Comparison of ENCODE assay signal across 8 mouse cellular contexts in genomic region chr1:178368548-178369271, GRCm38 (mm10). TPM values are rescaled to one million over a fixed set of nuclear protein-coding genes. Genes with fewer than 3 reads are reported as not detected.
DNase-seq lines count a peak whose midpoint lies in the region; ATAC-seq and TF ChIP-seq lines count a peak whose summit lies in the region.

No protein-coding gene starts in this region.

- peak; percentile 82 for TF ChIP-seq POLR2A in heart, adult 2 months (IDR thresholded peaks at IDR 0.05; ENCODE audit: insufficient read depth, low read depth, low read length)

- DNase-seq in 3T3-L1 (ENCODE audit: low read depth, low spot score): peak; percentile 90
- peak; percentile 76 to 79 for DNase-seq in adrenal gland, postnatal 4 days (ENCODE audit: low spot score in 2 of 2)
- DNase-seq in embryonic facial prominence, embryonic 14.5 days (ENCODE audit: low spot score): peak; percentile 94
- DNase-seq in heart, adult 2 months: peak; percentile 94 to 97
- DNase-seq in kidney, adult 8-10 months: peak; percentile 93
- DNase-seq in spleen, postnatal 10 days (ENCODE audit: low spot score in 2 of 2): peak; percentile 67 to 88

- H3K79me2 ChIP-seq in heart, adult 2 months (replicated peaks; ENCODE audit: control insufficient read depth, insufficient read depth, low read length): no peaks in the 10 kb centered on the region

- no peaks in the 10 kb centered on the region for H3K36me3 ChIP-seq in embryonic facial prominence, embryonic 14.5 days (ENCODE audit: control insufficient read depth, insufficient read depth, low read length)
- peaks cover 5% of the 10 kb centered on the region for H3K36me3 ChIP-seq in heart, adult 2 months (ENCODE audit: control insufficient read depth, insufficient read depth, low read length)
- no peaks in the 10 kb centered on the region for H3K36me3 ChIP-seq in limb, embryonic 13.5 days
- H3K36me3 ChIP-seq in midbrain, embryonic 16.5 days (ENCODE audit: control insufficient read depth, insufficient read depth, low read length): no peaks in the 10 kb centered on the region

- no peak; the same call in none of the 2 replicates for TF ChIP-seq EP300 in heart, adult 2 months (IDR thresholded peaks at IDR 0.05; ENCODE audit: insufficient read depth, low read depth, low read length)

- no peaks in the 10 kb centered on the region for H3K4me1 ChIP-seq in embryonic facial prominence, embryonic 14.5 days (ENCODE audit: control insufficient read depth, insufficient read depth, low read length)
- H3K4me1 ChIP-seq in heart, adult 2 months (ENCODE audit: control insufficient read depth, insufficient read depth, low read length): peaks cover 5% of the 10 kb centered on the region
- H3K4me1 ChIP-seq in limb, embryonic 13.5 days: peaks cover 5% of the 10 kb centered on the region
- peaks cover 12% of the 10 kb centered on the region for H3K4me1 ChIP-seq in midbrain, embryonic 16.5 days (ENCODE audit: control insufficient read depth, insufficient read depth, low read length)

- TF ChIP-seq CTCF in heart, adult 2 months (IDR thresholded peaks at IDR 0.05): no peak

- no peaks in the 10 kb centered on the region for H3K27me3 ChIP-seq in embryonic facial prominence, embryonic 14.5 days (replicated peaks; ENCODE audit: control insufficient read depth, insufficient read depth, low read length)
- H3K27me3 ChIP-seq in heart, adult 2 months (ENCODE audit: control insufficient read depth, insufficient read depth, low read length): no peaks in the 10 kb centered on the region
- no peaks in the 10 kb centered on the region for H3K27me3 ChIP-seq in limb, embryonic 13.5 days
- no peaks in the 10 kb centered on the region for H3K27me3 ChIP-seq in midbrain, embryonic 16.5 days (ENCODE audit: control insufficient read depth, insufficient read depth, low read depth, low read length)

- peak overlapping the region; percentile 45 for H3K4me3 ChIP-seq in embryonic facial prominence, embryonic 14.5 days (ENCODE audit: low read depth, low read length)
- H3K4me3 ChIP-seq in heart, adult 2 months: peak overlapping the region; percentile 62
- H3K4me3 ChIP-seq in limb, embryonic 13.5 days: peak overlapping the region; percentile 49
- peak overlapping the region; percentile 54 for H3K4me3 ChIP-seq in midbrain, embryonic 16.5 days (ENCODE audit: low read depth, low read length)

- ATAC-seq in embryonic facial prominence, embryonic 14.5 days (ENCODE audit: low read depth): peak; percentile 95
- peak; percentile 91 for ATAC-seq in limb, embryonic 13.5 days (ENCODE audit: low FRiP score, low read depth)
- ATAC-seq in midbrain, embryonic 16.5 days: peak; percentile 98

- 2% methylated on average over 36 of the region's 36 CpGs for WGBS in embryonic facial prominence, embryonic 14.5 days
- 1% methylated on average over 36 of the region's 36 CpGs for WGBS in heart, adult 2 months
- WGBS in limb, embryonic 13.5 days: 1% methylated on average over 36 of the region's 36 CpGs
- WGBS in midbrain, embryonic 16.5 days: 2% methylated on average over 36 of the region's 36 CpGs

- intact Hi-C loops in heart, adult 2 months (cut with DNase I): loop anchor here (1.0 to 2.0 kb wide), 3 partner anchors 32 to 50 kb away; partner anchors contain the start of gene Hnrnpu

- peak overlapping the region; percentile 24 for H3K27ac ChIP-seq in embryonic facial prominence, embryonic 14.5 days (replicated peaks; ENCODE audit: low read depth, low read length)
- H3K27ac ChIP-seq in heart, adult 2 months: peak overlapping the region; percentile 90
- peak overlapping the region; percentile 22; the same call in 1 of the 2 replicates for H3K27ac ChIP-seq in limb, embryonic 13.5 days
- H3K27ac ChIP-seq in midbrain, embryonic 16.5 days (ENCODE audit: low read length): peak overlapping the region; percentile 87

- no peaks in the 10 kb centered on the region for H3K9me3 ChIP-seq in embryonic facial prominence, embryonic 14.5 days (ENCODE audit: control insufficient read depth, low read length)
- no peaks in the 10 kb centered on the region for H3K9me3 ChIP-seq in limb, embryonic 13.5 days
- H3K9me3 ChIP-seq in midbrain, embryonic 16.5 days (replicated peaks; ENCODE audit: control insufficient read depth, low read length, poor library complexity, severe bottlenecking): no peaks in the 10 kb centered on the region

- H3K9ac ChIP-seq in embryonic facial prominence, embryonic 14.5 days (ENCODE audit: low read depth, low read length): peak overlapping the region; percentile 60
- peak overlapping the region; percentile 72 for H3K9ac ChIP-seq in heart, adult 2 months (ENCODE audit: low read depth, low read length)
- H3K9ac ChIP-seq in limb, embryonic 13.5 days: peak overlapping the region; percentile 62
- H3K9ac ChIP-seq in midbrain, embryonic 16.5 days (ENCODE audit: low read depth, low read length): peak overlapping the region; percentile 66

- peak overlapping the region; percentile 58 for H3K4me2 ChIP-seq in embryonic facial prominence, embryonic 14.5 days (ENCODE audit: low read depth, low read length)
- peak overlapping the region; percentile 80 for H3K4me2 ChIP-seq in limb, embryonic 13.5 days (replicated peaks)
- H3K4me2 ChIP-seq in midbrain, embryonic 16.5 days (ENCODE audit: low read length): peak overlapping the region; percentile 78

RNA-seq across cellular contexts. Expression of gene Hnrnpu, which starts 31.1 kb away (rescaled TPM):
- 100 to 1,000 TPM; 475 to 530 TPM for total RNA-seq in adrenal gland, postnatal 4 days (2021)
- 366 and 404 TPM in 2 replicates for polyA plus RNA-seq in embryonic facial prominence, embryonic 14.5 days (2014; fragmentation: Nextera tagmentation; extraction: Ambion mirVana)
- total RNA-seq in heart, adult 2 months (2021): 100 to 1,000 TPM; 167 to 176 TPM
- 27.3 and 52.4 TPM in 2 replicates for polyA plus RNA-seq in heart, adult 2 months (2012; rRNA removed)
- 344 TPM in 2 replicates for polyA plus RNA-seq in limb, embryonic 13.5 days (2015; fragmentation: Nextera tagmentation; extraction: Ambion mirVana)
- 178 and 206 TPM in 2 replicates for polyA plus RNA-seq in midbrain, embryonic 16.5 days (2015; fragmentation: Nextera tagmentation; extraction: Ambion mirVana)

RNA-seq across cellular contexts. Expression of gene Efcab2, which starts 37.2 kb away (rescaled TPM):
- 1 to 10 TPM; 3.7 to 4.1 TPM for total RNA-seq in adrenal gland, postnatal 4 days (2021)
- polyA plus RNA-seq in embryonic facial prominence, embryonic 14.5 days (2014; fragmentation: Nextera tagmentation; extraction: Ambion mirVana): 4.7 and 6.7 TPM in 2 replicates
- 100 to 1,000 TPM in 1 of 2 experiments, 10 to 100 TPM in 1; 94.1 to 112 TPM for total RNA-seq in heart, adult 2 months (2021)
- 11.4 and 32.0 TPM in 2 replicates for polyA plus RNA-seq in heart, adult 2 months (2012; rRNA removed)
- 4.8 and 4.9 TPM in 2 replicates for polyA plus RNA-seq in limb, embryonic 13.5 days (2015; fragmentation: Nextera tagmentation; extraction: Ambion mirVana)
- polyA plus RNA-seq in midbrain, embryonic 16.5 days (2015; fragmentation: Nextera tagmentation; extraction: Ambion mirVana): 11.8 TPM in 2 replicates

RNA-seq across cellular contexts. Expression of gene Cox20, which starts 49.8 kb away (rescaled TPM):
- total RNA-seq in adrenal gland, postnatal 4 days (2021): 10 to 100 TPM; 76.2 to 81.3 TPM
- polyA plus RNA-seq in embryonic facial prominence, embryonic 14.5 days (2014; fragmentation: Nextera tagmentation; extraction: Ambion mirVana): 107 and 125 TPM in 2 replicates
- 100 to 1,000 TPM; 102 to 105 TPM for total RNA-seq in heart, adult 2 months (2021)
- polyA plus RNA-seq in heart, adult 2 months (2012; rRNA removed): 54.7 and 107 TPM in 2 replicates
- 133 and 135 TPM in 2 replicates for polyA plus RNA-seq in limb, embryonic 13.5 days (2015; fragmentation: Nextera tagmentation; extraction: Ambion mirVana)
- polyA plus RNA-seq in midbrain, embryonic 16.5 days (2015; fragmentation: Nextera tagmentation; extraction: Ambion mirVana): 100 and 120 TPM in 2 replicates

Comparison
In these comparisons a context has a peak if more than half of its experiments do, and no peak if none do; other contexts are left out.
1. Peak in every context shown above with its lines: DNase-seq, ATAC-seq, H3K4me3 ChIP-seq and H3K27ac ChIP-seq.
2. H3K27ac ChIP-seq: peak in every context shown above with its lines; median percentile 90 in heart, adult 2 months; 87 in midbrain, embryonic 16.5 days; 24 in embryonic facial prominence, embryonic 14.5 days; 22 in limb, embryonic 13.5 days.